Mouse (Mus musculus): ENCODE data around the gene Dscam.

DNA sequence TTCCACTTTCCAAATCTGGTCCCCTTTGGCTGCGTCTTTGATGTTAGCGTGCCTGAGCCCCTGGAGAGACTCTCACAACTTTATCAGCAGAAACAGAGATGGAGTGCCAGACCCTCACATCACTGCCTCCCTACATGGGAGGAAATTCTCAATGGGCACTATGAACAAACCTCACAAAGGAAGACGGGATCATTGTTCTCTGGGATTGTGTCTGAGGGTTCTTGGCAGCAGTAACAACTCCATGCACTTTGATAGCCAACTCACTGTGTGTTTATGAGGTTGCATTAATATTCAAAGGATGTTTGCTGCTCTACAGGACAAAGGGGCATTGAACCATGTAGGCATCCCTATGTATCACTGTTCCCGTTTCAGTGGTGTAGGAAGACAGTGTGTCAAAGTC lies 135.3 kb downstream of the Dscam start:
- TF ChIP-seq CTCF (IDR thresholded peaks at IDR 0.05; ENCODE audit: low read depth, low read length): no peak
- no peak for TF ChIP-seq POLR2A (IDR thresholded peaks at IDR 0.05; ENCODE audit: insufficient read depth, low read length)
- no peak for TF ChIP-seq EP300 (IDR thresholded peaks at IDR 0.05; ENCODE audit: insufficient read depth, low read depth, low read length)
